Mouse (Mus musculus) 3T3-L1 (cell line): ENCODE results near the gene Fdxr.
A peak's percentile ranks its signal among the peaks of the same experiment; 100 is the strongest.

Source experiments
- DNase-seq: peaks from one replicate; pipeline ENCODE4 v3.0.0-alpha.2; 2015; ENCODE audit warnings: low read depth, low spot score

The Fdxr gene

GRCm38 (mm10) chr11:115276780-115277603 lies at the start of gene Fdxr:
Fdxr (minus strand) TSS chr11:115277050.
- DNase-seq: peak; percentile 100

GRCm38 (mm10) chr11:115323354-115323753 lies 46.5 kb upstream of the Fdxr start:
- DNase-seq: no peak

GRCm38 (mm10) chr11:115321906-115322693 lies 45.2 kb upstream of the Fdxr start, which contains the start of gene Ush1g:
Ush1g (minus strand) TSS chr11:115322041.
- peak; percentile 70 for DNase-seq

GRCm38 (mm10) chr11:115319704-115320383 lies 43.0 kb upstream of the Fdxr start:
- no peak for DNase-seq

- DNase-seq: no peak
These were observed 41.6 kb upstream of the Fdxr start for GRCm38 (mm10) chr11:115318245-115319027.

- no peak for DNase-seq
These were observed 40.4 kb upstream of the Fdxr start for GRCm38 (mm10) chr11:115317204-115317603.

- DNase-seq: peak; percentile 49
These were observed 37.4 kb upstream of the Fdxr start for GRCm38 (mm10) chr11:115314249-115314648.

GRCm38 (mm10) chr11:115308781-115309180 lies 31.9 kb upstream of the Fdxr start:
- DNase-seq: no peak

GRCm38 (mm10) chr11:115306863-115307262 lies 30.0 kb upstream of the Fdxr start, which contains the start of gene Otop2:
Otop2 (plus strand) TSS chr11:115307163.
- DNase-seq: no peak

GRCm38 (mm10) chr11:115303167-115303566 lies 26.3 kb upstream of the Fdxr start:
- DNase-seq: peak; percentile 11

GRCm38 (mm10) chr11:115301351-115301750 lies 24.5 kb upstream of the Fdxr start:
- peak; percentile 94 for DNase-seq

- DNase-seq: no peak
These were observed 23.9 kb upstream of the Fdxr start for GRCm38 (mm10) chr11:115300745-115301144.

GRCm38 (mm10) chr11:115298160-115298559 lies 21.3 kb upstream of the Fdxr start:
- no peak for DNase-seq

- DNase-seq: no peak
These were observed 20.5 kb upstream of the Fdxr start, which contains the start of gene Fads6 for GRCm38 (mm10) chr11:115297214-115297826. Fads6 (minus strand) TSS chr11:115297663.

- no peak for DNase-seq
These were observed 19.8 kb upstream of the Fdxr start for GRCm38 (mm10) chr11:115296471-115297210.

GRCm38 (mm10) chr11:115295939-115296338 lies 19.1 kb upstream of the Fdxr start:
- DNase-seq: no peak

- DNase-seq: no peak
These were observed 16.0 kb upstream of the Fdxr start for GRCm38 (mm10) chr11:115292631-115293375.

GRCm38 (mm10) chr11:115291503-115291902 lies 14.7 kb upstream of the Fdxr start:
- DNase-seq: no peak

- DNase-seq: peak; percentile 88
These were observed 14.1 kb upstream of the Fdxr start for GRCm38 (mm10) chr11:115290919-115291318.
